Mouse (Mus musculus): Measurements from ENCODE around the gene Ift43.

The Ift43 gene

GRCm38 (mm10) chr12:86078553-86079201 is 3.7 kb upstream of the Ift43 start, which contains the start of gene Tgfb3:
TSS of gene Tgfb3 (minus strand) at chr12:86079041.
- DNase-seq (ENCODE audit: low read depth, low spot score) = peak; percentile 89

- DNase-seq (ENCODE audit: low read depth, low spot score) = peak; percentile 88
Observed at GRCm38 (mm10) chr12:86079202-86079667, 3.1 kb upstream of the Ift43 start.

- DNase-seq (ENCODE audit: low read depth, low spot score) = no peak
Observed at GRCm38 (mm10) chr12:86085873-86086272, 3.5 kb downstream of the Ift43 start.

GRCm38 (mm10) chr12:86086550-86086949 is 4.2 kb downstream of the Ift43 start:
- DNase-seq (ENCODE audit: low read depth, low spot score) = no peak

- DNase-seq (ENCODE audit: low read depth, low spot score) = no peak
Observed at GRCm38 (mm10) chr12:86088042-86088441, 5.7 kb downstream of the Ift43 start.

GRCm38 (mm10) chr12:86090764-86091163 is 8.4 kb downstream of the Ift43 start:
- DNase-seq (ENCODE audit: low read depth, low spot score) = no peak

GRCm38 (mm10) chr12:86091601-86092132 is 9.3 kb downstream of the Ift43 start:
- no peak for DNase-seq (ENCODE audit: low read depth, low spot score)

- no peak for DNase-seq (ENCODE audit: low read depth, low spot score)
Observed at GRCm38 (mm10) chr12:86094075-86094474, 11.7 kb downstream of the Ift43 start.

GRCm38 (mm10) chr12:86095806-86096205 is 13.5 kb downstream of the Ift43 start:
- DNase-seq (ENCODE audit: low read depth, low spot score) = no peak

GRCm38 (mm10) chr12:86097781-86098180 is 15.4 kb downstream of the Ift43 start:
- no peak for DNase-seq (ENCODE audit: low read depth, low spot score)

GRCm38 (mm10) chr12:86100711-86101110 is 18.4 kb downstream of the Ift43 start:
- DNase-seq (ENCODE audit: low read depth, low spot score) = no peak

GRCm38 (mm10) chr12:86102686-86103085 is 20.3 kb downstream of the Ift43 start:
- DNase-seq (ENCODE audit: low read depth, low spot score) = no peak

GRCm38 (mm10) chr12:86103391-86103790 is 21.1 kb downstream of the Ift43 start:
- no peak for DNase-seq (ENCODE audit: low read depth, low spot score)

GRCm38 (mm10) chr12:86103852-86104251 is 21.5 kb downstream of the Ift43 start:
- no peak for DNase-seq (ENCODE audit: low read depth, low spot score)

GRCm38 (mm10) chr12:86104297-86104696 is 22.0 kb downstream of the Ift43 start:
- DNase-seq (ENCODE audit: low read depth, low spot score) = no peak

GRCm38 (mm10) chr12:86105546-86105945 is 23.2 kb downstream of the Ift43 start:
- no peak for DNase-seq (ENCODE audit: low read depth, low spot score)

GRCm38 (mm10) chr12:86106086-86106485 is 23.7 kb downstream of the Ift43 start:
- DNase-seq (ENCODE audit: low read depth, low spot score) = no peak

GRCm38 (mm10) chr12:86107645-86108044 is 25.3 kb downstream of the Ift43 start:
- DNase-seq (ENCODE audit: low read depth, low spot score) = no peak

GRCm38 (mm10) chr12:86109531-86109930 is 27.2 kb downstream of the Ift43 start:
- DNase-seq (ENCODE audit: low read depth, low spot score) = no peak

GRCm38 (mm10) chr12:86110637-86111036 is 28.3 kb downstream of the Ift43 start:
- no peak for DNase-seq (ENCODE audit: low read depth, low spot score)

- DNase-seq (ENCODE audit: low read depth, low spot score) = no peak
Observed at GRCm38 (mm10) chr12:86116295-86116835, 34.0 kb downstream of the Ift43 start.

- DNase-seq (ENCODE audit: low read depth, low spot score) = no peak
Observed at GRCm38 (mm10) chr12:86124016-86124415, 41.7 kb downstream of the Ift43 start.

GRCm38 (mm10) chr12:86128122-86128521 is 45.8 kb downstream of the Ift43 start:
- DNase-seq (ENCODE audit: low read depth, low spot score) = no peak
